Mouse (Mus musculus): ENCODE data around the gene Melk. TPM values are rescaled to one million over a fixed set of nuclear protein-coding genes. Genes with fewer than 3 reads are reported as not detected.

Gene Melk
- total RNA-seq (2023; ENCODE audit: inconsistent age) = 0.64 to 0.93 TPM (median 0.78 TPM) in 4 replicates

GRCm38 (mm10) chr4:44300781-44301750, at the start of gene Melk:
Gene Melk (plus strand): TSS chr4:44300876.

Other genes starting within 250 kb of the Melk start
- 45.2 to 61.7 TPM (median 54.2 TPM) in 4 replicates for gene Gne, start 216.7 kb upstream of the Melk start, total RNA-seq (2023; ENCODE audit: inconsistent age)
- 93.8 to 106 TPM (median 97.4 TPM) in 4 replicates for gene Rnf38, start 67.1 kb upstream of the Melk start, total RNA-seq (2023; ENCODE audit: inconsistent age)

Measured in B cell, adult (primary cell).